Mouse (Mus musculus): ENCODE measurements around the gene Gpr171. TPM values are rescaled to one million over a fixed set of nuclear protein-coding genes. Genes with fewer than 3 reads are reported as not detected.

The Gpr171 gene
- polyA plus RNA-seq, 1 experiment, result 0.38 TPM

DNA sequence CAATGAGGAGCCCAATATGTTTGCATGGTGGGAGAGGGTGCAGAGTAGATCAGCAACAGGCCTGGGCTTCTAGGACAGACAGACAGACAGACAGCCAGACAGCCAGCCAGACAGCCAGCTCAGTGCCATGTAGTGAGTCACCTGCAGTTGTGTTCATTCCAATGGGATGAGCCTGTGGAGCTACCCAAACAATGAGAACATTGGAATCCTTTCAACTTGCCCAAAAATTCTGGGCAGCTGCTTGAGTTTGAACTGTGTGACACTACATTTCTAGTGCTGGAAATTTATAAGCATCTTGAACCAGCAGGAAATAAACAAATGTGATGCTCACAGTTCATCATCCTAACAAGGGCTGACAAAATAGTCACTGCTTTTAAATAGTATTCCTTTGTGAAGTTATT, 38.0 kb upstream of the Gpr171 start:
- peak; percentile 31 for DNase-seq
- Histone ChIP-seq H3K36me3 (ENCODE audit: control insufficient read depth, insufficient read depth, low read length) (no peaks in the 10 kb centered on the region), H3K4me1 (ENCODE audit: control insufficient read depth, insufficient read depth, low read length) (no peaks in the 10 kb centered on the region), H3K4me3 (ENCODE audit: insufficient read depth, low read depth, low read length) (no peak overlapping the region), H3K27ac (ENCODE audit: insufficient read depth, low read depth, low read length) (no peak overlapping the region), H3K27me3 (replicated peaks; ENCODE audit: control insufficient read depth, insufficient read depth, low read length) (no peaks in the 10 kb centered on the region)
- TF ChIP-seq CTCF (conservative IDR thresholded peaks at IDR 0.05; ENCODE audit: insufficient read depth, insufficient read length, low read depth, low read length) (no peak), POLR2A (IDR thresholded peaks at IDR 0.05; ENCODE audit: low read depth, low read length) (no peak)

DNA sequence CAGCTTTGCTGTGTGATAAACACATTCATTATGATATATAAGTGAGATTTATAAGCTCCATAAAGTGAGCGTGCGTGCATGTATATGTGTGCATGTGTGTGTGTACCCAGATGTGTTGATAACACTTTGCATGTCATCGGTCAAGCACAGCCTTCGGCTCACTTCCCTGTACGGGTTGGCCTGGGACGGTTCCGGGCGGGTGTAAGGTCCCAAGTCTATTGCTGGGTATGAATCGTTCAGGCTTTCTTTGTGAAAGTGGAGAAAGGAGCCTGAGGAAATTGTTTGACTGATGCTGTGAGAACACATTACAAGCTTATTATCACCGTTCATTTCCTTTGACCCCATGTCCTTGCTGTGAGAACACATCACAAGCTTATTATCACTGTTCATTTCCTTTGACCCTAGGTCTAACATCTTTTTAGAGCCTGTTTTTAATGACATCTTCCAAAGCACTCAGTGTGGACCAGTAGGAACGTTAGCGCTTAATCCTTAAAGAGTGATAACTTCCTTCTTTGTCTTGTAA, 37.4 kb upstream of the Gpr171 start:
- H3K27me3 ChIP-seq (replicated peaks; ENCODE audit: control insufficient read depth, insufficient read depth, low read length), result no peaks in the 10 kb centered on the region
- TF ChIP-seq POLR2A (IDR thresholded peaks at IDR 0.05; ENCODE audit: low read depth, low read length), result no peak
- TF ChIP-seq CTCF (conservative IDR thresholded peaks at IDR 0.05; ENCODE audit: insufficient read depth, insufficient read length, low read depth, low read length), result no peak
- no peak overlapping the region for H3K4me3 ChIP-seq (ENCODE audit: insufficient read depth, low read depth, low read length)
- 73% methylated on average over 12 of the region's 12 CpGs for WGBS
- H3K36me3 ChIP-seq (ENCODE audit: control insufficient read depth, insufficient read depth, low read length), result no peaks in the 10 kb centered on the region
- no peak overlapping the region for H3K27ac ChIP-seq (ENCODE audit: insufficient read depth, low read depth, low read length)
- H3K4me1 ChIP-seq (ENCODE audit: control insufficient read depth, insufficient read depth, low read length), result no peaks in the 10 kb centered on the region
- DNase-seq, result peak; percentile 17

DNA sequence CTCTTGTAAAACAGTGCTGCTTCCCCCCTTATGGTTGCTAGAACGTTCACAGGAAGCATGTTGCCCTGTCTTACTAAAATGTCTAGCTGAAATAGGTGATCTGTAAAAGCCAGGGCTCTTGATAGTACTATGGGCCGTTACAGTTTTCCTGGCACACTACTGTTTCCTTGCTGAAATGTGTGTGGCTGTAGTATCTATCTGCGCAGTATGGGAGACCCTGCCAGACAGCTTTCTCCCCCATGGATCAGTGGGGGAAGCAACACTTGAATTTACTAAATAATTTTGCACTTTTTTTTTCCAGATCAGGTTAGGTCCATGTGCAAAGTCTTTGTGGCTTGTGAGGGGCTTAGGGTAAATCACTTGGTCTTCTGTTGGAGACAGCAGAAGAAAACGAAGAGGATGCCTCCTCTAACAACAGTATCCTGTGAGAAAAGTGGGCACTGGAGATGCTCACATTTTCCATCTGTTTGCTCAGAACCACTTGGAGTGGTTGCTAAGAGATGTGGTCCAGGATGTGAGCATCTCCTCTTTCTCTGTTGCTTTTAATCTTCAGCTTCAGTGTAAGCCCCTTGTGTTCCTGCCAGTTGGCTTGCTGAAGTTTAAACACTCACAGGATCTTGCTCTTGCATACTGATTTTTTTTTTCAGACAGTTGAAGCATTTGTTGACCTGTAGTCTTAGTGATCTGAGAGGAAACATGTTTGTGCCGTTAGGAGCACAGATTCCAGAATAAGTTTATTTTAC, 34.5 kb upstream of the Gpr171 start:
- TF ChIP-seq POLR2A (IDR thresholded peaks at IDR 0.05; ENCODE audit: low read depth, low read length) (no peak), CTCF (conservative IDR thresholded peaks at IDR 0.05; ENCODE audit: insufficient read depth, insufficient read length, low read depth, low read length) (no peak)
- H3K4me3 ChIP-seq (ENCODE audit: insufficient read depth, low read depth, low read length), result no peak overlapping the region
- no peaks in the 10 kb centered on the region for H3K27me3 ChIP-seq (replicated peaks; ENCODE audit: control insufficient read depth, insufficient read depth, low read length)
- no peaks in the 10 kb centered on the region for H3K36me3 ChIP-seq (ENCODE audit: control insufficient read depth, insufficient read depth, low read length)
- H3K4me1 ChIP-seq (ENCODE audit: control insufficient read depth, insufficient read depth, low read length), result no peaks in the 10 kb centered on the region
- WGBS, result 75% methylated on average over 5 of the region's 5 CpGs
- no peak overlapping the region for H3K27ac ChIP-seq (ENCODE audit: insufficient read depth, low read depth, low read length)
- no peak for DNase-seq

DNA sequence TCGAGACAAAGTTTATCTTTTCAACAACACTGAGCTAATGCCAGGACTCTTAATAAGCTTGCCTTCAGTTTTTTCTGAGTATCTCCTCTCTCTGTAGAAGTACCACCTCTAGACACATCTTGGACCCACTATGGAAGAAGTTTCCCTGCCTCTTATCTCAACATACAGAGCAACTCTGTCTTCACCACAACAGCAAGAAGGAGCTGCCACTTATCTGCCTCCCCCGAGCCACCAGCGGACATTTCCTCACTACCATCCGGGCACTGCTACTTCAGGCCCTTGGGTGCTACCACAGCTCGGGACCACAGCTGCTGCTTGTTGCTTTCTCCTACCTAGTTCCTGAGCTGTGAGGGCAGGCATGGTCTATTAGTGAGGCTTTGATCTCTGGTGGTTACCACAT, 31.6 kb upstream of the Gpr171 start:
- 80% methylated on average over 5 of the region's 5 CpGs for WGBS
- H3K36me3 ChIP-seq (ENCODE audit: control insufficient read depth, insufficient read depth, low read length), result no peaks in the 10 kb centered on the region
- H3K27me3 ChIP-seq (replicated peaks; ENCODE audit: control insufficient read depth, insufficient read depth, low read length), result no peaks in the 10 kb centered on the region
- no peak for DNase-seq
- no peak overlapping the region for H3K4me3 ChIP-seq (ENCODE audit: insufficient read depth, low read depth, low read length)
- H3K4me1 ChIP-seq (ENCODE audit: control insufficient read depth, insufficient read depth, low read length), result no peaks in the 10 kb centered on the region
- H3K27ac ChIP-seq (ENCODE audit: insufficient read depth, low read depth, low read length), result no peak overlapping the region
- TF ChIP-seq CTCF (conservative IDR thresholded peaks at IDR 0.05; ENCODE audit: insufficient read depth, insufficient read length, low read depth, low read length) (no peak), POLR2A (IDR thresholded peaks at IDR 0.05; ENCODE audit: low read depth, low read length) (no peak)

DNA sequence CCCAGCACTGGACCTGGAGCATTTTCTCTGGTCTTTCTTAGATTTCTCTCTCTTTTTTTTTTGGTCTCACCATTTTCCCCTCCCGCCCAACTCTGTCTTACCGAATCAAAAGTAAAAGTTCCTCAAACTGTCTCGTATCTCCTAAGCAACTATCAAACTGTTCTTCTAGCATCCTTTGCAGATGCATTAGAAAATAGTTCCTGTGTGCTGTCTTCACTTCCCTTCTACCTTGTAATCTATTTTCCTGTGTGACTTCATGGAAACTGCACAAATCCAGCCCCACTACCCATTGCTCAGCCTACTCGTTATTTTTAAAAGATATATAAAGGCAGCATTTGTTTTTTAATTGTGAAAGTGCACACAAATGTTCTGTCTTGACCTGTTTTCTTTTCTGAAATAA, 30.3 kb upstream of the Gpr171 start:
- Histone ChIP-seq H3K27ac (ENCODE audit: insufficient read depth, low read depth, low read length) (no peak overlapping the region), H3K27me3 (replicated peaks; ENCODE audit: control insufficient read depth, insufficient read depth, low read length) (no peaks in the 10 kb centered on the region), H3K4me3 (ENCODE audit: insufficient read depth, low read depth, low read length) (no peak overlapping the region), H3K4me1 (ENCODE audit: control insufficient read depth, insufficient read depth, low read length) (no peaks in the 10 kb centered on the region), H3K36me3 (ENCODE audit: control insufficient read depth, insufficient read depth, low read length) (no peaks in the 10 kb centered on the region)
- WGBS, result 76% methylated on average over 4 of the region's 4 CpGs
- DNase-seq, result no peak
- TF ChIP-seq POLR2A (IDR thresholded peaks at IDR 0.05; ENCODE audit: low read depth, low read length) (no peak), CTCF (conservative IDR thresholded peaks at IDR 0.05; ENCODE audit: insufficient read depth, insufficient read length, low read depth, low read length) (no peak)

DNA sequence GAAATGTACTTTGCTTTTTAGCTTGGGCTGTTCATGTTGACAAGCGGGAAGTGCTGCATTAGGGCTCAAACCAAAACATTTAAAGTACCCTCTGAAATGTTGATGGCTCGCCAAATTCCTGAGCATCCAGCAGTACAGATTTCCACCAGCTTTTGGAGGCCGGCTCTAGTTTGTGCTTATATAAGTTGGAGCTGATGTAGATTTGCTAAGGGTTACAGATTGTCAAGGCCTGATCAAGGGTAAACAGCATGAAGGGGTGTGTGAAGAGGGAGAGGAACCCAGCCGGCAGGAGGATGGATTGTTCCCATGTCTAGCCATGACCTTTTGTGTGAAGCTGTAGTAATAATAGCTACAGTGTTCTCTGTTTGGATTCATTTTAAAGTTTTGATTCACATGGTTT, 29.5 kb upstream of the Gpr171 start:
- H3K36me3 ChIP-seq (ENCODE audit: control insufficient read depth, insufficient read depth, low read length), result no peaks in the 10 kb centered on the region
- no peak for DNase-seq
- H3K4me1 ChIP-seq (ENCODE audit: control insufficient read depth, insufficient read depth, low read length), result no peaks in the 10 kb centered on the region
- no peaks in the 10 kb centered on the region for H3K27me3 ChIP-seq (replicated peaks; ENCODE audit: control insufficient read depth, insufficient read depth, low read length)
- 58% methylated on average over 4 of the region's 4 CpGs for WGBS
- TF ChIP-seq POLR2A (IDR thresholded peaks at IDR 0.05; ENCODE audit: low read depth, low read length) (no peak), CTCF (conservative IDR thresholded peaks at IDR 0.05; ENCODE audit: insufficient read depth, insufficient read length, low read depth, low read length) (no peak)
- no peak overlapping the region for H3K4me3 ChIP-seq (ENCODE audit: insufficient read depth, low read depth, low read length)
- no peak overlapping the region for H3K27ac ChIP-seq (ENCODE audit: insufficient read depth, low read depth, low read length)

DNA sequence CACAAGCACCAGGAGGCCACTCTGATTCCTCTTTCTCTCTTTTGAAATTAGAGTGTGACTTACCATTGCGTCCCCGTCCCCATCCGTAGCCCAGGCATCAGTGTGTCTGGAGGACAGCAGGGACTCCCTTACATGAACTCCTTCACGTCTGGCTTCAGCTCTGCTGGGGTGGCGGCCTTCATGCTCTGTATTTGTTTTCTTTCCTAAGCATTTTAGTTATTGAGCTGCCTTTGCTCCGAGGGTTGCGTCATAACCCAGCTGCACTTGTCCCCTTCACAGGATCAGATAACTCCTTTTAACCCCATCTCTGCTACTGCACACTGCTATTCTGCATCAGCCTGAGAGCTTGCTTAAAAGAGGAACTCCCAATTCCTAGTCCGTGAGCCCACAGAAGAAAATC, 28.8 kb upstream of the Gpr171 start:
- Histone ChIP-seq H3K27ac (ENCODE audit: insufficient read depth, low read depth, low read length) (no peak overlapping the region), H3K4me1 (ENCODE audit: control insufficient read depth, insufficient read depth, low read length) (no peaks in the 10 kb centered on the region), H3K4me3 (ENCODE audit: insufficient read depth, low read depth, low read length) (peak overlapping the region; percentile 16), H3K36me3 (ENCODE audit: control insufficient read depth, insufficient read depth, low read length) (no peaks in the 10 kb centered on the region), H3K27me3 (replicated peaks; ENCODE audit: control insufficient read depth, insufficient read depth, low read length) (no peaks in the 10 kb centered on the region)
- TF ChIP-seq CTCF (conservative IDR thresholded peaks at IDR 0.05; ENCODE audit: insufficient read depth, insufficient read length, low read depth, low read length) (no peak), POLR2A (IDR thresholded peaks at IDR 0.05; ENCODE audit: low read depth, low read length) (no peak)
- 44% methylated on average over 8 of the region's 8 CpGs for WGBS
- DNase-seq, result peak; percentile 22
